Mouse (Mus musculus): ENCODE measurements at regions not wholly inside any gene's neighbourhood (a gene's known extent, or its start where the extent isn't known, plus 50 kb on each side); places are given as distances from the start of the nearest gene placed in this dataset.
A peak's percentile ranks its signal among the peaks of the same experiment; 100 is the strongest.
"Not testable (repeated sequence)": the region's sequence is repeated elsewhere in the genome, so short reads cannot be mapped to it uniquely, and the experiment has no call there.

GRCm38 (mm10) chr5:109842186-109842978 is 80.8 kb upstream of the Gm15446 start:
- not testable (repeated sequence) for DNase-seq

- DNase-seq: not testable (repeated sequence)
Observed at GRCm38 (mm10) chr5:109844236-109844635, 79.0 kb upstream of the Gm15446 start.

GRCm38 (mm10) chr5:109844753-109845186 is 78.4 kb upstream of the Gm15446 start:
- peak; percentile 52 for DNase-seq

GRCm38 (mm10) chr5:109851225-109851624 is 72.0 kb upstream of the Gm15446 start:
- DNase-seq: not testable (repeated sequence)

GRCm38 (mm10) chr5:109860402-109860801 is 62.8 kb upstream of the Gm15446 start:
- DNase-seq: no peak

- not testable (repeated sequence) for DNase-seq
Observed at GRCm38 (mm10) chr5:109864517-109864916, 58.7 kb upstream of the Gm15446 start.

- DNase-seq: no peak
Observed at GRCm38 (mm10) chr5:109865628-109866027, 57.6 kb upstream of the Gm15446 start.

GRCm38 (mm10) chr5:109866337-109867126 is 56.7 kb upstream of the Gm15446 start:
- DNase-seq: peak; percentile 84

- DNase-seq: not testable (repeated sequence)
Observed at GRCm38 (mm10) chr5:109867221-109867620, 56.0 kb upstream of the Gm15446 start.

Data from adrenal gland, adult 8-10 months (tissue).